ENCODE assay signal across 9 mouse cellular contexts in the genomic region with DNA sequence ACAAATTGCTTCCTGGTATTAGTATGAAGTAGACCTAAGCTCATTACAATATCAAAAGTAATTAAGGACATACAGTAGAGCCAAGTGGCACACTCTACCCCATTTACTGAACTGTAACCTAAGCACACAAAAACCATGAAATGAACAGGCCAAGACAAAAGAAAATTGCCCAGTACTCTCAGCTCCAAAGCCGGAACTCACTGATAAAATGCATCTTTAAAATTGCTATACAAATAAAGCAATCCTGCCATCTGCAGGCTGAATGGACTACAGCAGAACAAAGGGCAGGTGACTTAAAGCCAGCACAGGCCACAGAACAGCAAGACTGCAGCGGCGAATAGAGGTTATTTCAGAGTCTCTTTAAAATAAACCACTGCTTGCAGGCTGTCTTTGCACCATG. TPM values are rescaled to one million over a fixed set of nuclear protein-coding genes. Genes with fewer than 3 reads are reported as not detected.
DNase-seq lines count a peak whose midpoint lies in the region; ATAC-seq and TF ChIP-seq lines count a peak whose summit lies in the region.
"Had no signal": no experiment of that assay in that cellular context is flagged by ENCODE, and none has a peak within 500 bp of the region (broad histone marks: within the 10 kb centered on the region; RNA-seq: fewer than 3 reads in every experiment).

No protein-coding gene starts in this region.

- ATAC-seq in erythroid progenitor cell, adult 5-6 weeks (replicated peaks; ENCODE audit: low FRiP score, poor library complexity, severe bottlenecking) = 0 out of 2 replicates have a peak, but pooled peaks have one; percentile 46
- no peak for ATAC-seq in intestine, postnatal 0 days

- TF ChIP-seq POLR2A in CH12.LX (IDR thresholded peaks at IDR 0.05; ENCODE audit: low read depth, low read length) = no peak
- TF ChIP-seq POLR2A in bone marrow, adult 2 months (IDR thresholded peaks at IDR 0.05; ENCODE audit: borderline replicate concordance, control insufficient read depth, low read depth, low read length) = no peak

- H3K36me3 ChIP-seq in CH12.LX (replicated peaks in 1 of 2; ENCODE audit: control insufficient read depth in 1 of 2, insufficient read depth in 1 of 2, low read length in 1 of 2) = peaks cover 3 to 11% of the 10 kb centered on the region in 2 experiments
- H3K36me3 ChIP-seq in intestine, postnatal 0 days (ENCODE audit: control insufficient read depth, insufficient read depth) = no peaks in the 10 kb centered on the region

- peak; percentile 83 for TF ChIP-seq CTCF in layer of hippocampus, adult 2 months (conservative IDR thresholded peaks at IDR 0.05)
- TF ChIP-seq CTCF in CH12.LX (conservative IDR thresholded peaks at IDR 0.05 in 1 of 2, IDR thresholded peaks at IDR 0.05 in 1 of 2; ENCODE audit: low read depth in 2 of 2, low read length in 2 of 2) = peak; percentile 33 to 78; a peak in 2 of 4 replicates
- TF ChIP-seq CTCF in bone marrow, adult 2 months (IDR thresholded peaks at IDR 0.05; ENCODE audit: control insufficient read depth, insufficient read depth, low read length) = peak; percentile 39
- peak; percentile 82 for TF ChIP-seq CTCF in intestine, postnatal 0 days (IDR thresholded peaks at IDR 0.05; ENCODE audit: low read depth)

- WGBS in bone marrow, adult 2 months = 24% methylated on average over 3 of the region's 3 CpGs
- WGBS in intestine, postnatal 0 days = 9% methylated on average over 3 of the region's 3 CpGs

- peak in 1 of 2 experiments; percentile 32 for DNase-seq in layer of hippocampus, adult 2 months (ENCODE audit: low spot score in 2 of 2)
- no peak for DNase-seq in layer of hippocampus, adult 9-10 months (ENCODE audit: low spot score)
- DNase-seq in CH12.LX (ENCODE audit: extremely low read depth) = peak; percentile 74
- peak; percentile 51 for DNase-seq in lung, postnatal 25 days (ENCODE audit: low spot score)
- peak; percentile 54 for DNase-seq in thymus, postnatal 4 days

- peak overlapping the region; percentile 65; the same call in 1 of the 2 replicates for H3K4me2 ChIP-seq in CH12.LX (ENCODE audit: insufficient read depth, low read depth, poor library complexity, severe bottlenecking)
- H3K4me2 ChIP-seq in intestine, postnatal 0 days (replicated peaks; ENCODE audit: low read depth) = no peak overlapping the region

- dilution Hi-C loops in CH12.LX (cut with MboI; ENCODE audit: extremely low pct_ligation_motif_present, extremely low pct_unique_long_range_greater_than_20kb, low sequenced_read_pairs) = no loop called here

- H3K4me3 ChIP-seq in layer of hippocampus, adult 2 months = no peak overlapping the region
- no peak overlapping the region for H3K4me3 ChIP-seq in CH12.LX (replicated peaks in 1 of 3; ENCODE audit: low read depth in 2 of 3, low read length in 2 of 3, poor library complexity in 1 of 3)
- H3K4me3 ChIP-seq in bone marrow, adult 2 months (replicated peaks; ENCODE audit: control insufficient read depth, low read depth, low read length) = no peak overlapping the region
- H3K4me3 ChIP-seq in intestine, postnatal 0 days (ENCODE audit: low read depth, low read length) = no peak overlapping the region
- H3K4me3 ChIP-seq: erythroblast, embryonic 14.5 days had no signal

- H3K9ac ChIP-seq in CH12.LX (ENCODE audit: insufficient read depth, low read depth) = no peak overlapping the region; the same call in 1 of the 2 replicates
- no peak overlapping the region for H3K9ac ChIP-seq in intestine, postnatal 0 days (ENCODE audit: low read depth, low read length)

- peaks cover 69% of the 10 kb centered on the region for H3K79me2 ChIP-seq in CH12.LX (replicated peaks; ENCODE audit: control insufficient read depth, extremely low read depth, insufficient read depth, poor library complexity, severe bottlenecking)

- peaks cover 2 to 78% of the 10 kb centered on the region in 2 experiments for H3K4me1 ChIP-seq in CH12.LX (ENCODE audit: control insufficient read depth in 1 of 2, insufficient read depth in 2 of 2)
- H3K4me1 ChIP-seq in bone marrow, adult 2 months (ENCODE audit: control insufficient read depth, insufficient read depth, low read length) = no peaks in the 10 kb centered on the region; the same call in 1 of the 2 replicates
- no peaks in the 10 kb centered on the region for H3K4me1 ChIP-seq in intestine, postnatal 0 days (replicated peaks; ENCODE audit: control insufficient read depth, insufficient read depth, low read length)

- in situ Hi-C loops in CH12.LX (cut with MboI; ENCODE audit: low pct_ligation_motif_present, low pct_unique_long_range_greater_than_20kb, low sequenced_read_pairs) = no loop called here

- peak; percentile 22; the same call in 1 of the 2 replicates for TF ChIP-seq EP300 in CH12.LX (IDR thresholded peaks at IDR 0.05; ENCODE audit: low read length)

- H3K9me3 ChIP-seq in CH12.LX (replicated peaks; ENCODE audit: low read length) = no peaks in the 10 kb centered on the region
- no peaks in the 10 kb centered on the region for H3K9me3 ChIP-seq in intestine, postnatal 0 days (ENCODE audit: control insufficient read depth)

- no peaks in the 10 kb centered on the region for H3K27me3 ChIP-seq in CH12.LX (replicated peaks)
- H3K27me3 ChIP-seq in intestine, postnatal 0 days (replicated peaks; ENCODE audit: control insufficient read depth, insufficient read depth, low read length) = no peaks in the 10 kb centered on the region

- TF ChIP-seq RAD21 in CH12.LX (IDR thresholded peaks at IDR 0.05; ENCODE audit: low read depth, low read length) = peak; percentile 82

- H3K27ac ChIP-seq in layer of hippocampus, adult 2 months = no peak overlapping the region
- no peak overlapping the region for H3K27ac ChIP-seq in CH12.LX (ENCODE audit: insufficient read depth, low read depth)
- H3K27ac ChIP-seq in bone marrow, adult 2 months (ENCODE audit: control insufficient read depth, insufficient read depth, low read depth, low read length, poor library complexity) = no peak overlapping the region
- H3K27ac ChIP-seq in intestine, postnatal 0 days (ENCODE audit: low read depth, low read length) = no peak overlapping the region

TF ChIP-seq in CH12.LX, 34 proteins besides CTCF, POLR2A, EP300 and RAD21:
- no peak for TF ChIP-seq CHD1 (IDR thresholded peaks at IDR 0.05; ENCODE audit: low read depth, low read length)
- no peak for TF ChIP-seq ETS1 (conservative IDR thresholded peaks at IDR 0.05; ENCODE audit: low read depth, low read length)
- peak; percentile 55 for TF ChIP-seq BHLHE40 (IDR thresholded peaks at IDR 0.05; ENCODE audit: low read depth, low read length)
- TF ChIP-seq PAX5 (IDR thresholded peaks at IDR 0.05; ENCODE audit: low read length) = no peak
- TF ChIP-seq SMC3 (IDR thresholded peaks at IDR 0.05; ENCODE audit: low read depth, low read length) = peak; percentile 70
- TF ChIP-seq USF1 (IDR thresholded peaks at IDR 0.05; ENCODE audit: low read depth, low read length) = no peak
- TF ChIP-seq USF2 (conservative IDR thresholded peaks at IDR 0.05; ENCODE audit: low read depth, low read length) = no peak
- no peak for TF ChIP-seq POLR2AphosphoS2 (IDR thresholded peaks at IDR 0.05; ENCODE audit: low read depth, low read length)
- TF ChIP-seq ZKSCAN1 (IDR thresholded peaks at IDR 0.05; ENCODE audit: borderline replicate concordance, low read depth, low read length) = no peak
- TF ChIP-seq TBP (conservative IDR thresholded peaks at IDR 0.05; ENCODE audit: low read depth, low read length) = 0 out of 2 replicates have a peak, but pooled peaks have one; percentile 28
- no peak for TF ChIP-seq RCOR1 (conservative IDR thresholded peaks at IDR 0.05; ENCODE audit: low read depth, low read length)
- TF ChIP-seq MYC (IDR thresholded peaks at IDR 0.05; ENCODE audit: low read depth, low read length) = 0 out of 2 replicates have a peak, but pooled peaks have one; percentile 20
- TF ChIP-seq TCF12 (IDR thresholded peaks at IDR 0.05; ENCODE audit: low read depth, low read length) = no peak
- TF ChIP-seq E2F4 (IDR thresholded peaks at IDR 0.05; ENCODE audit: insufficient replicate concordance, low read depth, low read length) = no peak
- no peak for TF ChIP-seq NELFE (IDR thresholded peaks at IDR 0.05; ENCODE audit: low read depth, low read length)
- peak; percentile 40; the same call in 1 of the 2 replicates for TF ChIP-seq IRF4 (IDR thresholded peaks at IDR 0.05; ENCODE audit: low read depth, low read length)
- no peak for TF ChIP-seq JUND (conservative IDR thresholded peaks at IDR 0.05; ENCODE audit: low read depth, low read length)
- TF ChIP-seq ELF1 (IDR thresholded peaks at IDR 0.05; ENCODE audit: low read depth, low read length) = peak; percentile 69

RNA-seq across cellular contexts. Expression of a gene that starts 10.4 kb away (rescaled TPM):
- 10 to 100 TPM; 53.7 to 55.5 TPM for total RNA-seq in layer of hippocampus, adult 2 months (2021)
- total RNA-seq in CH12.LX (2012; rRNA removed) (66.9 and 78.9 TPM in 2 replicates), CH12.LX (2014; rRNA removed) (131 and 140 TPM in 2 replicates)
- 97.4 and 104 TPM in 2 replicates for polyA plus RNA-seq in CH12.LX (2012; ENCODE audit: insufficient read length, low read depth)
- 9.3 and 11.6 TPM in 2 replicates for polyA plus RNA-seq in bone marrow, adult 2 months (2011; ENCODE audit: insufficient read depth, insufficient read length, low replicate concordance, missing spikeins)
- 7.2 and 15.1 TPM in 2 replicates for total RNA-seq in erythroid progenitor cell, adult 5-6 weeks (2015; ENCODE audit: low replicate concordance)
- 14.0 and 16.6 TPM in 2 replicates for total RNA-seq in erythroid progenitor cell, adult 5-6 weeks (2017; ENCODE audit: low replicate concordance)
- 22.4 and 23.5 TPM in 2 replicates for polyA plus RNA-seq in intestine, postnatal 0 days (2015; fragmentation: Nextera tagmentation; extraction: Ambion mirVana)

RNA-seq across cellular contexts. Expression of a gene that starts 10.6 kb away (rescaled TPM):
- 10 to 100 TPM; 19.3 to 24.4 TPM for total RNA-seq in layer of hippocampus, adult 2 months (2021)
- total RNA-seq in CH12.LX (2012; rRNA removed) (111 and 126 TPM in 2 replicates), CH12.LX (2014; rRNA removed) (222 and 233 TPM in 2 replicates)
- 142 and 184 TPM in 2 replicates for polyA plus RNA-seq in CH12.LX (2012; ENCODE audit: insufficient read length, low read depth)
- polyA plus RNA-seq in bone marrow, adult 2 months (2011; ENCODE audit: insufficient read depth, insufficient read length, low replicate concordance, missing spikeins) = 20.5 and 35.4 TPM in 2 replicates
- 45.3 and 109 TPM in 2 replicates for total RNA-seq in erythroid progenitor cell, adult 5-6 weeks (2015; ENCODE audit: low replicate concordance)
- 24.8 and 28.9 TPM in 2 replicates for total RNA-seq in erythroid progenitor cell, adult 5-6 weeks (2017; ENCODE audit: low replicate concordance)
- 28.8 and 29.1 TPM in 2 replicates for polyA plus RNA-seq in intestine, postnatal 0 days (2015; fragmentation: Nextera tagmentation; extraction: Ambion mirVana)
